Mouse (Mus musculus): ENCODE measurements around the gene Ggt1. TPM values are rescaled to one million over a fixed set of nuclear protein-coding genes. Genes with fewer than 3 reads are reported as not detected.
"Not testable (repeated sequence)": the region's sequence is repeated elsewhere in the genome, so short reads cannot be mapped to it uniquely, and the experiment has no call there.

The Ggt1 gene
- polyA plus RNA-seq, 1 experiment from 2014 or later = 57.6 TPM

DNA sequence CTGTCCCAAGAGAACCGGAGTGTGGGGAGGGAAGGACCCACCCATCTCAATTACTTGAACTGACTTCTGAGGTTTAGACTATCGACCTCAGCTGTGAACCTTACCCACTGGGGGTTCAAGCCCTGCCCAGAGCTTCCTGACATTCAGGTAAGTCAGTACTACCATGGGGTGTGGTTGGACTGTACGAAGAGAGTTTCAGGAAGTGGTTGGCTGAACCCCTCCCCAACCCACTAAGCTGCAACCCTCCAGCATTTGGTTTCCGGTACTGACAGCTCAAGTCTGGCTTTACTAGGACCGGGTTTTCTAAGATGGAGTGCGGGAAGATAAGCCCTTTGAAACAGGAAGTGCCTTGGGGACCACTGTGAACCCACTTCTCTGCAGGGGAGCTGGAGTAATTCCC, 4.0 kb downstream of the Ggt1 start:
- no peak for ATAC-seq (ENCODE audit: low FRiP score, low TSS enrichment)

DNA sequence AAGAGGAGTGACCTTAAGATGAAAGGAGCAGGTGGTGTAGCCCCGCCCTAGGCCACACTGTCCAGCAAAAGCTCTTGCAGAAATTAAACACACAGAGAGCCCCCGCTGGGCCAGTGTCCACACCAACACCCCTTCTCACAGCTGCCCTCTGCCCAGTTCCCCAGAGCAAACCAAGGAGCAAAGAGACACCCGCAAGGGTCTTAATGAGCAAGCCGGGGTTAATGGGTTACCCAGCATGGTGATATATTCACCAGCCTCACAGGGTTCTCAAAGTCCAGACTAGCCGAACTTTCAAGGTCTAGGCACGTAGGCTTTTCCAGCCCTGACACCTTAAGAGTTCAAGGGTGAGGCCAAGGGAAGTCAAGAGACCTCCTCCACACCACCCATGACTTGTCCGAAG, 4.5 kb downstream of the Ggt1 start:
- peak; percentile 64; the same call in 1 of the 2 replicates for ATAC-seq (ENCODE audit: low FRiP score, low TSS enrichment)
- 51% methylated on average over 7 of the region's 7 CpGs for WGBS
- no peak overlapping the region for H3K4me3 ChIP-seq (ENCODE audit: low read length)
- H3K27ac ChIP-seq (ENCODE audit: low read depth, low read length) = peak overlapping the region; percentile 59
- H3K9ac ChIP-seq (ENCODE audit: low read depth, low read length) = no peak overlapping the region
- H3K36me3 ChIP-seq (ENCODE audit: control insufficient read depth, insufficient read depth, low read length) = no peaks in the 10 kb centered on the region
- no peak overlapping the region for H3K4me2 ChIP-seq (replicated peaks; ENCODE audit: low read depth, low read length)
- H3K9me3 ChIP-seq (ENCODE audit: control insufficient read depth, low read length) = no peaks in the 10 kb centered on the region
- H3K4me1 ChIP-seq (ENCODE audit: control insufficient read depth, insufficient read depth, low read length) = peaks cover 12% of the 10 kb centered on the region
- H3K27me3 ChIP-seq (ENCODE audit: control insufficient read depth, insufficient read depth, low read length) = peaks cover 6% of the 10 kb centered on the region; the same call in 1 of the 2 replicates

More for the DNA sequence above, 4.0 kb downstream of the Ggt1 start:
- H3K4me3 ChIP-seq (ENCODE audit: low read length) = no peak overlapping the region
- peaks cover 13% of the 10 kb centered on the region for H3K4me1 ChIP-seq (ENCODE audit: control insufficient read depth, insufficient read depth, low read length)
- no peak overlapping the region for H3K9ac ChIP-seq (ENCODE audit: low read depth, low read length)
- no peak overlapping the region for H3K4me2 ChIP-seq (replicated peaks; ENCODE audit: low read depth, low read length)
- no peaks in the 10 kb centered on the region for H3K9me3 ChIP-seq (ENCODE audit: control insufficient read depth, low read length)
- H3K36me3 ChIP-seq (ENCODE audit: control insufficient read depth, insufficient read depth, low read length) = no peaks in the 10 kb centered on the region
- WGBS = 57% methylated on average over 6 of the region's 6 CpGs
- peak overlapping the region; percentile 42 for H3K27ac ChIP-seq (ENCODE audit: low read depth, low read length)
- peaks cover 10% of the 10 kb centered on the region for H3K27me3 ChIP-seq (ENCODE audit: control insufficient read depth, insufficient read depth, low read length)

DNA sequence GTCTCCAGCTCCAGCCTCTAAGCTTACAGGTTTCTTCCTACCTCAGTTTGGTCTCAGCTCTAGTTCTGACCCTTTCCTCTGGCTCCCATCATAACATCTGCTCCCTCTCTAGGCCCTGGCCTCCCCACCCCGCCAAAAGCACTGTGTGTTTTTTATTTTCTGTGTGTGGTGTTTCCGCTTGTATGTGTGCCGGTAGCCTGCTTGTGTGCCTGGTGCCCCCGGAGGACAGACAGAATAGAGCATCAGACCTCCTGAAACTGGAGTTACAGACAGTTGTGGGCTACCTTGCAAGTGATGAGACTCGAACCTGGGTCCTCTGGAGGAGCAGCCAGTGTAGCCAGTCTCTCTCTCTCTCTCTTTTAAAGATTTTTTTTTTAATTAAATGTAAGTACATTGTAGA, 4.9 kb downstream of the Ggt1 start:
- Histone ChIP-seq H3K27me3 (ENCODE audit: control insufficient read depth, insufficient read depth, low read length) (peaks cover 2% of the 10 kb centered on the region; the same call in 1 of the 2 replicates), H3K4me2 (replicated peaks; ENCODE audit: low read depth, low read length) (no peak overlapping the region), H3K4me1 (ENCODE audit: control insufficient read depth, insufficient read depth, low read length) (peaks cover 12% of the 10 kb centered on the region), H3K36me3 (ENCODE audit: control insufficient read depth, insufficient read depth, low read length) (no peaks in the 10 kb centered on the region), H3K4me3 (ENCODE audit: low read length) (no peak overlapping the region), H3K9me3 (ENCODE audit: control insufficient read depth, low read length) (no peaks in the 10 kb centered on the region), H3K9ac (ENCODE audit: low read depth, low read length) (no peak overlapping the region), H3K27ac (ENCODE audit: low read depth, low read length) (peak overlapping the region; percentile 59; the same call in 1 of the 2 replicates)
- no peak; the same call in 1 of the 2 replicates for ATAC-seq (ENCODE audit: low FRiP score, low TSS enrichment)
- 77% methylated on average over 5 of the region's 5 CpGs for WGBS

DNA sequence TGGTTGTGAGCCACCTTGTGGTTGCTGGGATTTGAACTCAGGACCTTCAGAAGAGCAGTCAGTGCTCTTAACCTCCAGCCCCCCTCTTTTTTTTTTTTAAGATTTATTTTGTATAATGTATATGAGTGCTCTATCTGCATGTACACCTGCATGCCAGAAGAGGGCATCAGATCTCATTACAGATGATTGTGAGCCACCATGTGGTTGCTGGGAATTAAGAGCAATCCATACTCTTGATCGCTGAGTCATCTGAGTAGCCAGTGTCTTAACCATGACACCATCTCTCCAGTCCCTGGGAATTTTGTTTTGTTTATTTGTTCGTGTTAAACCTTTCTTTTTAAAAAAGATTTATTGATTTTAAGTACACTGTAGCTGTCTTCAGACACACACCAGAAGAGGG, 5.4 kb downstream of the Ggt1 start:
- not testable (repeated sequence) for H3K36me3 ChIP-seq (ENCODE audit: control insufficient read depth, insufficient read depth, low read length); H3K27ac ChIP-seq (ENCODE audit: low read depth, low read length); H3K4me3 ChIP-seq (ENCODE audit: low read length); H3K9ac ChIP-seq (ENCODE audit: low read depth, low read length); H3K4me2 ChIP-seq (replicated peaks; ENCODE audit: low read depth, low read length); ATAC-seq (ENCODE audit: low FRiP score, low TSS enrichment); H3K9me3 ChIP-seq (ENCODE audit: control insufficient read depth, low read length); H3K27me3 ChIP-seq (ENCODE audit: control insufficient read depth, insufficient read depth, low read length)
- 90% methylated on average over 2 of the region's 2 CpGs for WGBS
- H3K4me1 ChIP-seq (ENCODE audit: control insufficient read depth, insufficient read depth, low read length) = peaks cover 12% of the 10 kb centered on the region

DNA sequence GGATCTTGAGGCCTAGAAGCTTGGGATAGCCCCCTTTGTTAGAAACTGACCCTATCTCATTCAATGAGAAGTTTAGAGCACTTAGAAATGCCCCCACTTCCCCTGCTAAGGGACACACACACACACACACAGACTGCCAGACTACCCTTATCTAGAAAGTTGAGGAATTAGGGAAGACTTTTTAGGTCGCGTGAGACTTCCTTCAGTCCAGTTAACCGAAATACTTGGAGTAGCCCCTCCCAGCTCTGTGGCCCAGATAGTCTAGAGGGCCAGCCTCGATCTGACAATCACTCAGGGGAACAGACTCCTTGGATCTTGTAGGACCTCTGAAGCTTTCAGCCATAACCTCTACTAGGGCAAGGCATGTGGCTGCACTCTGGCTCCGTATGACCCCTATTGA, 6.6 kb downstream of the Ggt1 start:
- Histone ChIP-seq H3K4me2 (replicated peaks; ENCODE audit: low read depth, low read length) (peak overlapping the region; percentile 29), H3K4me1 (ENCODE audit: control insufficient read depth, insufficient read depth, low read length) (peaks cover 12% of the 10 kb centered on the region), H3K9me3 (ENCODE audit: control insufficient read depth, low read length) (no peaks in the 10 kb centered on the region), H3K4me3 (ENCODE audit: low read length) (no peak overlapping the region), H3K27ac (ENCODE audit: low read depth, low read length) (peak overlapping the region; percentile 8; the same call in 1 of the 2 replicates), H3K9ac (ENCODE audit: low read depth, low read length) (0 out of 2 replicates have a peak overlapping the region, but pooled peaks have one; percentile 35), H3K36me3 (ENCODE audit: control insufficient read depth, insufficient read depth, low read length) (no peaks in the 10 kb centered on the region), H3K27me3 (ENCODE audit: control insufficient read depth, insufficient read depth, low read length) (no peaks in the 10 kb centered on the region)
- ATAC-seq (ENCODE audit: low FRiP score, low TSS enrichment) = no peak
- WGBS = 26% methylated on average over 5 of the region's 5 CpGs

DNA sequence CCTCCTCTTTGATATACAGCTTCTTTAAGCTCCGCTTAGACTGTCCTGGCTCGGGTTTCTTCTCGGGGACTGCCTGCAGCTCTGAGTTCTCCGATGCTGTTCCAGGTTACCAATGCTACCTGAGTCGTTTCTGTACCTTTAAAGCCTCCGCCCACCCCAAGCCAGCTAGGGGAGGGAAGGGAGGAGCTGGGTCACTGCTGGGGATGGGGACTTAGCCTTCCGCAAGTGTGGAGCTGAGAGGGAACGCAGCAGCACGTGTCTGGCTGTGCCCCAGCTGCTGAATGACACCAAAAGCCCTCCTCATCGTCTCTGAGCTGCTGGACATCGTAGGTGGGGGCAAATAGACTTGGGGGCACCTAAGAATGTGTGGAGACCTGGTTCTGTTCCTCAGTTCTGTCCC, 7.0 kb downstream of the Ggt1 start:
- Histone ChIP-seq H3K36me3 (ENCODE audit: control insufficient read depth, insufficient read depth, low read length) (no peaks in the 10 kb centered on the region), H3K27ac (ENCODE audit: low read depth, low read length) (peak overlapping the region; percentile 8; the same call in 1 of the 2 replicates), H3K4me1 (ENCODE audit: control insufficient read depth, insufficient read depth, low read length) (peaks cover 14% of the 10 kb centered on the region), H3K9me3 (ENCODE audit: control insufficient read depth, low read length) (no peaks in the 10 kb centered on the region), H3K4me2 (replicated peaks; ENCODE audit: low read depth, low read length) (peak overlapping the region; percentile 29), H3K9ac (ENCODE audit: low read depth, low read length) (peak overlapping the region; percentile 35; the same call in 1 of the 2 replicates), H3K27me3 (ENCODE audit: control insufficient read depth, insufficient read depth, low read length) (no peaks in the 10 kb centered on the region), H3K4me3 (ENCODE audit: low read length) (peak overlapping the region; percentile 26)
- ATAC-seq (ENCODE audit: low FRiP score, low TSS enrichment) = no peak
- 3% methylated on average over 11 of the region's 11 CpGs for WGBS

DNA sequence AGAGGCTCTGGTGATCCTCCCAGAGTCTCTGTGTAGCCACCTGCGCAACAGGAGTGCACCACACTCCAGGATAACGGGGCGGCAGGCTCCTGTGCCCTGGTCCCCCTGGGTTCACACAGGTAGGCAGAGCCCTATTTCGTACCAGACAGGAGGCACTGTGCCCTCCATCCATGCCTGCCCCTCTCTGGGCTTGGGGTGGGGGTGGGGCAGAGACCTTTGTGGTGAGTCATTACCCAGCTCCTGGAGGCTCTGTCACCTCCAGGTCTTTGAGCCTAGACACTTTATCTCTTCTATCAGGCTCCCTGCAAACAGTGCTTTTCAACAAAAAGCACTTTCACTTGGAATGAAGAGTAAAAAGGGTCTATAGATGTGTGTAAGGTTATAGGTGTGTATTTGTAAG, 7.4 kb downstream of the Ggt1 start:
- Histone ChIP-seq H3K4me3 (ENCODE audit: low read length) (peak overlapping the region; percentile 26), H3K4me2 (replicated peaks; ENCODE audit: low read depth, low read length) (peak overlapping the region; percentile 29), H3K27ac (ENCODE audit: low read depth, low read length) (0 out of 2 replicates have a peak overlapping the region, but pooled peaks have one; percentile 8), H3K36me3 (ENCODE audit: control insufficient read depth, insufficient read depth, low read length) (no peaks in the 10 kb centered on the region), H3K4me1 (ENCODE audit: control insufficient read depth, insufficient read depth, low read length) (peaks cover 16% of the 10 kb centered on the region), H3K27me3 (ENCODE audit: control insufficient read depth, insufficient read depth, low read length) (no peaks in the 10 kb centered on the region), H3K9ac (ENCODE audit: low read depth, low read length) (peak overlapping the region; percentile 35; the same call in 1 of the 2 replicates), H3K9me3 (ENCODE audit: control insufficient read depth, low read length) (no peaks in the 10 kb centered on the region)
- no peak for ATAC-seq (ENCODE audit: low FRiP score, low TSS enrichment)
- 19% methylated on average over 4 of the region's 4 CpGs for WGBS

DNA sequence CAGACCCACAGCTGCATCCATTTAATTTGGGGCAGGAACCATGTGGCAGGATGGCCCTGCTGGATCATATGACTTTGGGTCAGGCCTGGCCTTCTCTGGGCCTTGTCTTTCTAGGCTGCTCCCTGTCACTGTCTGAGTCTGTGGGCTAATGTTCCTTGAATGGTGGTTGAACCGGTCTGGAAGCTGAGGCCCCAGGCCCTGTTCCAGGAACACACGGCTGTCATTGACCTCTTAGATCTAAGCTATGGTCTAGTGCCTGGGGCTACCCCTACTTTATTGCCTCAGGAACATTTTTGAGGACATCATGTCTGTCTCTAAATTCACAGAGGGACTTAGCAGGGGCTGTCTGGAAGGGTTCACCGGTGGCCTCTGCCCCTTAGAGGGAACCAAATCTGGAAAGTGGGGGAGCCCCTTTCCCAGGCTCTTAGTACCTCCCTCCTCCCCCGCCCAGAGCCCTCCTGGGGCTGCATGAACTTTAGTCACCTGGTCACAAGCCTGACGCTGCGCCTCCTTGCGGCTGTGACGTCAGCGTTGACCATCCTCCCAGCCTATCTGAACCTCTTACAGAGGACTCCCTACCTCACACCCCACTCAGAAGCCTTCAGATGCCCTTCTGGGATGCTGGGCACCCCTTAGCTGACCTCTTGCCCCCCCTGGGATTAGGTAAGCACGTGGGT, 9.7 kb downstream of the Ggt1 start:
- ATAC-seq (ENCODE audit: low FRiP score, low TSS enrichment) = peak; percentile 9; the same call in 1 of the 2 replicates
- no peaks in the 10 kb centered on the region for H3K36me3 ChIP-seq (ENCODE audit: control insufficient read depth, insufficient read depth, low read length)
- H3K27ac ChIP-seq (ENCODE audit: low read depth, low read length) = no peak overlapping the region
- H3K9me3 ChIP-seq (ENCODE audit: control insufficient read depth, low read length) = no peaks in the 10 kb centered on the region
- no peak overlapping the region for H3K4me2 ChIP-seq (replicated peaks; ENCODE audit: low read depth, low read length)
- H3K4me3 ChIP-seq (ENCODE audit: low read length) = no peak overlapping the region
- no peaks in the 10 kb centered on the region for H3K27me3 ChIP-seq (ENCODE audit: control insufficient read depth, insufficient read depth, low read length)
- WGBS = 25% methylated on average over 10 of the region's 10 CpGs
- H3K9ac ChIP-seq (ENCODE audit: low read depth, low read length) = no peak overlapping the region
- H3K4me1 ChIP-seq (ENCODE audit: control insufficient read depth, insufficient read depth, low read length) = peaks cover 11% of the 10 kb centered on the region

DNA sequence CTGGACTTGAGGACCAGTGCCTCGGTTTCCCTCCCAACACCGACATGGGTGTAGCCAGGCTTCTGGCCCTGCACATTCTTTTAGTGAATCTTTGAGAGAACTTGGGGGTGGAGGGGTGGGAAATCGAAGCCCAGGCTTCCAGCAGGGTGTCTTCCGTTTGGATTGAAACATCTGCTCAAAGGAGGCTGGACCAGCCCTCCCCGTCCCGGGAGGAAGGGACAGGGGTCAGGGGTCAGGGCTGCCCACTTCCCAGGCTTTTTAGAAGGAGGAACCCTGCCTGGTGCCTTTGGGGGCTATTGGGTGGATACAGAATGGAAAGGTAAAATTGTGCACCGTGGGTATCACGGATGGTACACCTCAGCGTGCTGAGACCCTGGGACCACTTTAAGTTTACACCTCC, 10.5 kb downstream of the Ggt1 start:
- H3K27ac ChIP-seq (ENCODE audit: low read depth, low read length) = no peak overlapping the region
- no peak overlapping the region for H3K4me2 ChIP-seq (replicated peaks; ENCODE audit: low read depth, low read length)
- no peak overlapping the region for H3K9ac ChIP-seq (ENCODE audit: low read depth, low read length)

More for the DNA sequence above, 10.5 kb downstream of the Ggt1 start:
- no peaks in the 10 kb centered on the region for H3K27me3 ChIP-seq (ENCODE audit: control insufficient read depth, insufficient read depth, low read length)
- WGBS = 46% methylated on average over 9 of the region's 9 CpGs
- H3K9me3 ChIP-seq (ENCODE audit: control insufficient read depth, low read length) = no peaks in the 10 kb centered on the region
- H3K36me3 ChIP-seq (ENCODE audit: control insufficient read depth, insufficient read depth, low read length) = no peaks in the 10 kb centered on the region
- no peak overlapping the region for H3K4me3 ChIP-seq (ENCODE audit: low read length)
- no peak for ATAC-seq (ENCODE audit: low FRiP score, low TSS enrichment)
- H3K4me1 ChIP-seq (ENCODE audit: control insufficient read depth, insufficient read depth, low read length) = peaks cover 11% of the 10 kb centered on the region

All from kidney, embryonic 14.5 days (tissue).